Mouse (Mus musculus): Measurements from ENCODE around the gene Gm1113. TPM values are rescaled to one million over a fixed set of nuclear protein-coding genes. Genes with fewer than 3 reads are reported as not detected.
A peak's percentile ranks its signal among the peaks of the same experiment; 100 is the strongest.

The Gm1113 gene
- polyA plus RNA-seq, 1 experiment from 2014 or later, result not detected

DNA sequence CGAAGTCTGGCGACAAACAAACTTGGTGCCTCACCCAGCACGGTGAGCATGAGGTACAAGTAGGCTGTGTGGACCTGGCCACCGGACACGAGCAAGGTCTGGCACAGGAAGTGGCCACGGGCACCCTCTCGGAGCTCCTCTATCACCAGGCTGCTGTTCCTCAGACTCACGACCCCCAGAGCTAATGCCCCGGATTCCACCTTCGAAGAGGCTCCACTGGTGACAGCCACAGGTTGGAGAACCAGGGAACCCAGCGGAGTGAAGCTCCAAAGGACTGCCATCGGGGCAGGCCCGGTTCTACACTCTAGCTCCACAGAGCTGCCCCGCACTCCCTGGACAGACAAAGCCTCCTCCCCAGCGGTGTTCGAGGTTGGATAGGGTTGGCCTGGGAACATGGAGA is 1.4 kb downstream of the Gm1113 start:
- no peak overlapping the region for H3K4me3 ChIP-seq (replicated peaks; ENCODE audit: low read length)
- H3K4me2 ChIP-seq (replicated peaks), result no peak overlapping the region
- no peaks in the 10 kb centered on the region for H3K9me3 ChIP-seq (ENCODE audit: control insufficient read depth, low read length)
- H3K36me3 ChIP-seq (replicated peaks; ENCODE audit: control insufficient read depth, insufficient read depth), result no peaks in the 10 kb centered on the region
- no peak for ATAC-seq (ENCODE audit: low FRiP score)
- no peaks in the 10 kb centered on the region for H3K27me3 ChIP-seq (ENCODE audit: control insufficient read depth, insufficient read depth, low read length)
- no peak overlapping the region for H3K9ac ChIP-seq
- 92% methylated on average over 16 of the region's 16 CpGs for WGBS
- DNase-seq (ENCODE audit: low spot score), result no peak
- no peaks in the 10 kb centered on the region for H3K4me1 ChIP-seq (replicated peaks; ENCODE audit: control insufficient read depth, insufficient read depth, low read length)
- no peak overlapping the region for H3K27ac ChIP-seq

DNA sequence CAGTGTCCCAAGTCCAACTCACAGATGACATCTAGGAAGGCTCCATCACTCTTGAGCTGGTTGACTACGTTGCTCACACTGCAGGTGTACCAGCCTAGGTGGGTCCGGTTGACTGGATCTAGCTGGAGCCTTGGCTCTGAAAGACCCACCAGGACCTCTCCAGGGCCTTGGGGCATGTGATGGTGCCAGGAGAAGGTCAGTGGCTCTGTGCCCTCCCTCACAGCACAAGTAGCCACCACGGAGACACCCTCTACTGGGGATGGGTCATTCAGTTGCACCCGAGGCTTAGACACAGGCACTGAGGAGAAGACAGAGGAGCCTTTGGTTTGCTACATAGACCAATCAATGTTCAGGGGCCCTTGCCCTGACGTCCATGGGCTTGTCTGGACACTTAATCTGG is 1.9 kb downstream of the Gm1113 start:
- no peak overlapping the region for H3K27ac ChIP-seq
- H3K36me3 ChIP-seq (replicated peaks; ENCODE audit: control insufficient read depth, insufficient read depth), result no peaks in the 10 kb centered on the region
- no peaks in the 10 kb centered on the region for H3K27me3 ChIP-seq (ENCODE audit: control insufficient read depth, insufficient read depth, low read length)
- no peaks in the 10 kb centered on the region for H3K9me3 ChIP-seq (ENCODE audit: control insufficient read depth, low read length)
- no peak overlapping the region for H3K4me2 ChIP-seq (replicated peaks)
- H3K4me3 ChIP-seq (replicated peaks; ENCODE audit: low read length), result no peak overlapping the region
- DNase-seq (ENCODE audit: low spot score) (no peak), ATAC-seq (ENCODE audit: low FRiP score) (no peak)
- 85% methylated on average over 5 of the region's 5 CpGs for WGBS
- no peak overlapping the region for H3K9ac ChIP-seq
- no peaks in the 10 kb centered on the region for H3K4me1 ChIP-seq (replicated peaks; ENCODE audit: control insufficient read depth, insufficient read depth, low read length)

GRCm38 (mm10) chr9:35513900-35514299 is 4.2 kb downstream of the Gm1113 start:
- H3K27ac ChIP-seq, result no peak overlapping the region
- no peaks in the 10 kb centered on the region for H3K27me3 ChIP-seq (ENCODE audit: control insufficient read depth, insufficient read depth, low read length)
- H3K36me3 ChIP-seq (replicated peaks; ENCODE audit: control insufficient read depth, insufficient read depth), result no peaks in the 10 kb centered on the region
- no peaks in the 10 kb centered on the region for H3K9me3 ChIP-seq (ENCODE audit: control insufficient read depth, low read length)
- H3K9ac ChIP-seq, result no peak overlapping the region
- no peaks in the 10 kb centered on the region for H3K4me1 ChIP-seq (replicated peaks; ENCODE audit: control insufficient read depth, insufficient read depth, low read length)
- no peak overlapping the region for H3K4me2 ChIP-seq (replicated peaks)
- WGBS, result 93% methylated on average over 4 of the region's 4 CpGs
- ATAC-seq (ENCODE audit: low FRiP score) (no peak), DNase-seq (ENCODE audit: low spot score) (no peak)
- H3K4me3 ChIP-seq (replicated peaks; ENCODE audit: low read length), result no peak overlapping the region

- Histone ChIP-seq H3K27me3 (ENCODE audit: control insufficient read depth, insufficient read depth, low read length) (no peaks in the 10 kb centered on the region), H3K4me1 (replicated peaks; ENCODE audit: control insufficient read depth, insufficient read depth, low read length) (no peaks in the 10 kb centered on the region), H3K4me3 (replicated peaks; ENCODE audit: low read length) (no peak overlapping the region), H3K27ac (peak overlapping the region; percentile 5; the same call in 1 of the 2 replicates), H3K9me3 (ENCODE audit: control insufficient read depth, low read length) (no peaks in the 10 kb centered on the region), H3K4me2 (replicated peaks) (no peak overlapping the region), H3K36me3 (replicated peaks; ENCODE audit: control insufficient read depth, insufficient read depth) (peaks cover 12% of the 10 kb centered on the region), H3K9ac (0 out of 2 replicates have a peak overlapping the region, but pooled peaks have one; percentile 20)
- peak; percentile 42 for DNase-seq (ENCODE audit: low spot score)
- ATAC-seq (ENCODE audit: low FRiP score), result peak; percentile 63; the same call in 1 of the 2 replicates
- WGBS, result 52% methylated on average over 8 of the region's 8 CpGs
These were observed 9.8 kb downstream of the Gm1113 start for GRCm38 (mm10) chr9:35508234-35508633.

DNA sequence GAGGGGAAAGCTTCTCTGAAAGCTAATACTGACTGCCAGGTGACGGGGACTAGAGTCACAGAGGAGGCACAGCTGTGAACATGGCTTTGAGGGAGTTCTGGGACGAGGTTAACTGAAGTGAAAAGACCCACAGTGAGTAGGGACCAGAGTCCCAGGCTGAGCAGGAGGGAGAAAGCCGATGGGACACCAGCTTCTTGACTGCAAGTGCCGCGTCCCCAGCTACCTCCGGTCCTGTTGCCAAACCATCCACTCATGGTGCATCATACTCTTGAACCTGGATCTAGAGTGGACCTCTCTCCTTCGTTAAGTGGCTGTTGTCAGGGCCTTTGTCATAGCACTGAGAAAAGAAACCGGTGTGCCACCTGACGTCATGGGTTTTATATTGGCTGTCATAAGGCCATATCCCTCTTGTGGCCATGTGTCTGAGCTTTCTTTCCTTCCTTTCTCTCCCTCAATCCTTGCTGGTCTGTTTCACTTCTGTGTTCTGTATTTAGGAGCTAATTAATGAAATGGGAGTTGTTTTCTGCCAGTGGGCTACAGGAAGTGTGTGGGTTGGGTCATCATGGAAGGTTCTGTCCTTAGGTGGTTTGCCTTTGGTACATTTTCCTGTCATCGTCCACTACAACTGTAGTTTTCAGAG is 15.6 kb downstream of the Gm1113 start:
- Histone ChIP-seq H3K27me3 (ENCODE audit: control insufficient read depth, insufficient read depth, low read length) (no peaks in the 10 kb centered on the region), H3K4me1 (replicated peaks; ENCODE audit: control insufficient read depth, insufficient read depth, low read length) (no peaks in the 10 kb centered on the region), H3K36me3 (replicated peaks; ENCODE audit: control insufficient read depth, insufficient read depth) (peaks cover 39% of the 10 kb centered on the region), H3K9me3 (ENCODE audit: control insufficient read depth, low read length) (no peaks in the 10 kb centered on the region), H3K27ac (no peak overlapping the region), H3K4me3 (replicated peaks; ENCODE audit: low read length) (no peak overlapping the region), H3K9ac (no peak overlapping the region), H3K4me2 (replicated peaks) (no peak overlapping the region)
- ATAC-seq (ENCODE audit: low FRiP score) (no peak), DNase-seq (ENCODE audit: low spot score) (no peak)
- 84% methylated on average over 10 of the region's 10 CpGs for WGBS

DNA sequence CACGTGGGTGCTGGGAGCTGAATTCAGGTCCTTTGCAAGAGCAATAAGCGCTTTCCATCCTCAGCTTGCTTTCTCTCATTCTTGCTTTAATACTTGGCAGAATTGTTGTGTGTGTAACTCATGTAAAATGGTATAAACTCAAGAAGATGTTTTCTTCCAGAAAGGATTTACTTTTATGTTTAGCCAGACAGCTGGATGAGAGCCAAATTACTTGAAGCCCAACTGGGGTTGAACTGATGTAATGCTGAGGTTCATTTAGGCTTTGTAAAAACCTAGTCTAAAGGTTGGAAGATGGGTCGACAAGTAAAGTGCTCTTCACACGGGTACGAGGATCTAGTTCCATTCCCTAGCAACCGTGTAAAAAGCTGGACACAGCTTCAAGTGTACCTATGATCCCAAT is 18.1 kb downstream of the Gm1113 start:
- DNase-seq (ENCODE audit: low spot score) (no peak), ATAC-seq (ENCODE audit: low FRiP score) (no peak)
- Histone ChIP-seq H3K36me3 (replicated peaks; ENCODE audit: control insufficient read depth, insufficient read depth) (peaks cover 47% of the 10 kb centered on the region), H3K9ac (no peak overlapping the region), H3K4me1 (replicated peaks; ENCODE audit: control insufficient read depth, insufficient read depth, low read length) (peaks cover 5% of the 10 kb centered on the region), H3K9me3 (ENCODE audit: control insufficient read depth, low read length) (no peaks in the 10 kb centered on the region), H3K27me3 (ENCODE audit: control insufficient read depth, insufficient read depth, low read length) (no peaks in the 10 kb centered on the region), H3K4me3 (replicated peaks; ENCODE audit: low read length) (no peak overlapping the region), H3K27ac (no peak overlapping the region), H3K4me2 (replicated peaks) (no peak overlapping the region)
- WGBS, result 83% methylated on average over 6 of the region's 6 CpGs

GRCm38 (mm10) chr9:35495471-35495870 is 22.6 kb downstream of the Gm1113 start:
- no peaks in the 10 kb centered on the region for H3K9me3 ChIP-seq (ENCODE audit: control insufficient read depth, low read length)
- 76% methylated on average over 3 of the region's 3 CpGs for WGBS
- H3K4me2 ChIP-seq (replicated peaks), result no peak overlapping the region
- H3K36me3 ChIP-seq (replicated peaks; ENCODE audit: control insufficient read depth, insufficient read depth), result peaks cover 40% of the 10 kb centered on the region
- no peak for ATAC-seq (ENCODE audit: low FRiP score)
- no peak overlapping the region for H3K9ac ChIP-seq
- no peaks in the 10 kb centered on the region for H3K27me3 ChIP-seq (ENCODE audit: control insufficient read depth, insufficient read depth, low read length)
- no peak overlapping the region for H3K27ac ChIP-seq
- DNase-seq (ENCODE audit: low spot score), result no peak
- H3K4me3 ChIP-seq (replicated peaks; ENCODE audit: low read length), result no peak overlapping the region
- H3K4me1 ChIP-seq (replicated peaks; ENCODE audit: control insufficient read depth, insufficient read depth, low read length), result peaks cover 5% of the 10 kb centered on the region

- WGBS, result 71% methylated on average over 4 of the region's 4 CpGs
These were observed 23.1 kb downstream of the Gm1113 start for GRCm38 (mm10) chr9:35494937-35495336.

GRCm38 (mm10) chr9:35493733-35494092 is 24.4 kb downstream of the Gm1113 start:
- H3K27me3 ChIP-seq (ENCODE audit: control insufficient read depth, insufficient read depth, low read length), result no peaks in the 10 kb centered on the region
- H3K27ac ChIP-seq, result no peak overlapping the region
- 54% methylated on average over 4 of the region's 4 CpGs for WGBS
- H3K4me2 ChIP-seq (replicated peaks), result no peak overlapping the region
- no peak for DNase-seq (ENCODE audit: low spot score)
- no peak overlapping the region for H3K4me3 ChIP-seq (replicated peaks; ENCODE audit: low read length)
- H3K9ac ChIP-seq, result no peak overlapping the region
- H3K4me1 ChIP-seq (replicated peaks; ENCODE audit: control insufficient read depth, insufficient read depth, low read length), result peaks cover 5% of the 10 kb centered on the region
- ATAC-seq (ENCODE audit: low FRiP score), result no peak
- H3K36me3 ChIP-seq (replicated peaks; ENCODE audit: control insufficient read depth, insufficient read depth), result peaks cover 45% of the 10 kb centered on the region
- H3K9me3 ChIP-seq (ENCODE audit: control insufficient read depth, low read length), result no peaks in the 10 kb centered on the region

More at GRCm38 (mm10) chr9:35494937-35495336, 23.1 kb downstream of the Gm1113 start:
- Histone ChIP-seq H3K4me3 (replicated peaks; ENCODE audit: low read length) (no peak overlapping the region), H3K36me3 (replicated peaks; ENCODE audit: control insufficient read depth, insufficient read depth) (peaks cover 37% of the 10 kb centered on the region), H3K4me1 (replicated peaks; ENCODE audit: control insufficient read depth, insufficient read depth, low read length) (peaks cover 5% of the 10 kb centered on the region), H3K27me3 (ENCODE audit: control insufficient read depth, insufficient read depth, low read length) (no peaks in the 10 kb centered on the region), H3K27ac (no peak overlapping the region), H3K4me2 (replicated peaks) (no peak overlapping the region), H3K9ac (no peak overlapping the region), H3K9me3 (ENCODE audit: control insufficient read depth, low read length) (no peaks in the 10 kb centered on the region)
- DNase-seq (ENCODE audit: low spot score) (no peak), ATAC-seq (ENCODE audit: low FRiP score) (no peak)
